Mouse (Mus musculus) forebrain, postnatal 0 days (tissue): ENCODE data around the gene Cdh24. TPM values are rescaled to one million over a fixed set of nuclear protein-coding genes. Genes with fewer than 3 reads are reported as not detected.
A peak's percentile ranks its signal among the peaks of the same experiment; 100 is the strongest.

ENCODE experiments used
- ATAC-seq: fragments of 200-750 bp; cut with Nextera tagmentation; 2 replicates; pipeline ENCODE4 v1.8.0; 2017; ENCODE audit warnings: mild to moderate bottlenecking, moderate library complexity
- DNase-seq: peaks from one replicate; pipeline ENCODE4 v3.0.0-alpha.2; 2015
- H3K27ac ChIP-seq: fragments of 300-500 bp; sonication (generic); 2 replicates; pipeline ENCODE4 v1.5.1; 2014; ENCODE audit warnings: low read depth, mild to moderate bottlenecking, antibody characterized with exemption, low read length, moderate library complexity, mixed read lengths
- H3K27me3 ChIP-seq: fragments of 300-500 bp; sonication (generic); 2 replicates; pipeline ENCODE4 v1.6.1; 2014; ENCODE audit warnings: mild to moderate bottlenecking, low read length, mixed read lengths; ENCODE audit not compliant: insufficient read depth
- H3K36me3 ChIP-seq: fragments of 300-500 bp; sonication (generic); 2 replicates; pipeline ENCODE4 v1.6.1; 2014; ENCODE audit warnings: mild to moderate bottlenecking, moderate library complexity; ENCODE audit not compliant: insufficient read depth
- H3K4me1 ChIP-seq: fragments of 300-500 bp; sonication (generic); 2 replicates; pipeline ENCODE4 v1.6.1; 2014; ENCODE audit warnings: antibody characterized with exemption; ENCODE audit not compliant: insufficient read depth
- H3K4me2 ChIP-seq: fragments of 300-500 bp; sonication (generic); 2 replicates; pipeline ENCODE4 v1.6.1; 2014; ENCODE audit warnings: low read depth, mild to moderate bottlenecking, moderate library complexity
- H3K4me3 ChIP-seq: fragments of 300-500 bp; sonication (generic); 2 replicates; pipeline ENCODE4 v1.5.1; 2014; ENCODE audit warnings: low read depth, low read length, mixed read lengths
- H3K9ac ChIP-seq: fragments of 300-500 bp; sonication (generic); 2 replicates; pipeline ENCODE4 v1.6.1; 2014; ENCODE audit warnings: mild to moderate bottlenecking
- H3K9me3 ChIP-seq: fragments of 300-500 bp; sonication (generic); 2 replicates; pipeline ENCODE4 v1.6.1; 2016; ENCODE audit warnings: low read length
- CTCF ChIP-seq: sonication (generic); IDR thresholded peaks from 2 replicates; pipeline ENCODE4 v1.5.1; 2016; ENCODE audit warnings: antibody characterized with exemption, control low read depth, low read depth
- WGBS: fragments of 180-500 bp; shearing (Covaris S2); extraction: QIAGEN DNeasy Blood & Tissue Kit; methylation state at CpG from one replicate; pipeline ENCODE4 v1.1.7; 2014; 5-methylcytosine and 5-hydroxymethylcytosine counted together
- polyA plus RNA-seq: library from polyadenylated mRNA; unstranded; fragments of >200 nt; fragmentation: Nextera tagmentation; extraction: Ambion mirVana; gene quantifications from 2 replicates; pipeline ENCODE4 v1.2.1, GENCODE M21; 2015
- total RNA-seq: library from RNA; depleted of rRNA; stranded (reverse); fragments of >200 nt; gene quantifications from 2 replicates; pipeline ENCODE4 v1.2.3, GENCODE M21; 2014; rRNA removed

Gene Cdh24
- total RNA-seq (15.6 and 21.7 TPM in 2 replicates), polyA plus RNA-seq (3.8 and 4.6 TPM in 2 replicates)

DNA sequence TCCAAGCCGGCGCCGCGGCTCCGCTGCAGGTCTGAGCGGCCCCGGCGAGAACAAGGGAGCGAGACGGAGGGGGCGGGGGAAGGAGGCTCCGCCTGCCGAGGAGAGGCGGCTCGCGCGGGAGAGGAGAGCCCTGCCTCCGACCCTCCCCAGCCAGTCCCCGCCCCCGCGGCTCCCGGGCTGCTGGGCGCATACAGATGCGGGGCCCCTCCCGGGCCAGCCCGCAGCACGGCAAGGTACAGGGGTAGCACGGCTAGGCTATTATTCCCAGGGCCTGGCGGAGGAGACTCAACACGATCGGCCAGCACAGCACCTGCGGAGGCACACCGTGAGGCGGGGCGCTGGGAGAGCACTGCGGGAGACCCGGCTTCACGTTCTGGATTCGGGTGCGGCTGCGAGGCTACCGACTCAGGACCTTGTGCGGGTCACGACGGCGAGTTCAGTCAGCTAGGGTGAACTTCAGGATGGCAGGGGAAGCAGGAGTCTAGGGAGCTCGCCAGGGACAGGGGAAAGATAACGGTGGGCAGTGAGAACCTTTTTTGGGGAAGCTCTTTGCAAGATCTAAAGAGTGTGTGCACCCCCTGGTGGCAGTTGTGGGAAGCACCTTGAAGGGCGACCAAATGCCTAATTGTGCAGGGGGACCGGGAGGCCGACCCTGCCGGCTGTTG is at the start of gene Cdh24:
Cdh24 (minus strand) TSS at position 60 of the 665 bp plus-strand sequence.
- peak within 1 kb of the TSS; percentile 84 for H3K9ac ChIP-seq
- H3K27ac ChIP-seq: peak within 1 kb of the TSS; percentile 85
- peak; percentile 95 for TF ChIP-seq CTCF
- peak; percentile 92 for ATAC-seq
- H3K27me3 ChIP-seq: no peaks in the 10 kb centered on the region
- peaks cover 4% of the 10 kb centered on the region; the same call in 1 of the 2 replicates for H3K4me1 ChIP-seq
- 2% methylated on average over 48 of the region's 52 CpGs for WGBS
- H3K9me3 ChIP-seq: no peaks in the 10 kb centered on the region
- H3K4me2 ChIP-seq: peak within 1 kb of the TSS; percentile 93
- H3K4me3 ChIP-seq: peak within 1 kb of the TSS; percentile 66
- DNase-seq: peak; percentile 94
- peaks cover 52% of the 10 kb centered on the region for H3K36me3 ChIP-seq

DNA sequence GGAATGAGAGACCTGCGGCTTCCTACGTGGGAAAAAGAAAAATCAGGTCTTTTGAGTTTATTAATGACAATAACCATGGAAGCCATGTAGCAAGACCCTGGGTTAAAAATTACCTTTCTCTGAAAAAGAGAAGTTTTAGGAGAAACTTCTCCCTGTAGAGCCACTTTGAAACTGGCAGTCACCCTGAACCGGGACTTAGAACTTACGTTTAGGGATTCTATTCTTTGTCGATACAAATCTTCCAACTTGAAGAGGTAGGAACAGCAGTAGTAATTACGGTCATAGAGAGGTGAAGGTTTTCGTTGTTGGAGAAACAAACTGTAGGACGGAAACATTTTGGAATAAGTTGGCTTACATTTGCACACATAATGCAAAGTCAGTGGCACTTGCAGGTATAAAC is 46.1 kb upstream of the Cdh24 start:
- WGBS: 8% methylated on average over 8 of the region's 8 CpGs
- peaks cover 27% of the 10 kb centered on the region for H3K36me3 ChIP-seq
- H3K9me3 ChIP-seq: no peaks in the 10 kb centered on the region
- H3K4me1 ChIP-seq: peaks cover 19% of the 10 kb centered on the region
- DNase-seq (no peak), ATAC-seq (no peak)
- H3K4me3 ChIP-seq: peak overlapping the region; percentile 94
- H3K27me3 ChIP-seq: no peaks in the 10 kb centered on the region
- no peak for TF ChIP-seq CTCF
- H3K4me2 ChIP-seq: peak overlapping the region; percentile 53
- no peak overlapping the region for H3K27ac ChIP-seq
- peak overlapping the region; percentile 52 for H3K9ac ChIP-seq

DNA sequence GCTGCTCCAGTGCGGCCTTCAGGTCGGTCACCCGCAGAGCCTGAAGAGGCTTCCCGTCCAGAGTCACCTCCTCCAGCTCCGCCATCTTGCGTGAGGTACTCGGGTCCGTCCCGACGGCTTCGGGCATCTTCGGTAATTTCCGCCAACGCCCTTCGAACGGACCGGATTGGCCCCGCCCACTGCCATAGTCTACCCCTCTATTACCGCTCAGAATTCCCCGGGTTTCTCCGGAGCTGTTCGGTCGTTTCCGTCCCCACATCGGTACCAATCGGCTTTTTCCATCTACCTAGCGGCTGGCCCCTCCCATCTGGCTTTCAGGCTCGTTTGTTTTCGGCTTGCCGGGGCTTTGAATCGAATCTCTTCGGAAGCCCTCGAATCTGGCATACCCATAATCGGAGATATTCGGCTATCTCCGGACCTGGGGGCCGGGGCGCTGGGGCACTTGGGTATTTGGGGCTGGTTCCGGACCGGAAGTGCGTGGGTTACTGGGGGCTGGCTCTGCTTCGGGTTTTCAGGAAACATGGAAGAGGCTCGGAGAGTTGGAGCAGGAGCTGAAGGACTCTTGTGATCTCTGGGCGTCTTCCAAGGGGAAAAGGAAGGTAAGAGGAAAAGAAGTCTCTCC is 45.5 kb upstream of the Cdh24 start, which contains the start of gene Acin1:
Acin1 (minus strand) TSS at position 410 of the 622 bp plus-strand sequence.
- peak; percentile 97 for ATAC-seq

DNA sequence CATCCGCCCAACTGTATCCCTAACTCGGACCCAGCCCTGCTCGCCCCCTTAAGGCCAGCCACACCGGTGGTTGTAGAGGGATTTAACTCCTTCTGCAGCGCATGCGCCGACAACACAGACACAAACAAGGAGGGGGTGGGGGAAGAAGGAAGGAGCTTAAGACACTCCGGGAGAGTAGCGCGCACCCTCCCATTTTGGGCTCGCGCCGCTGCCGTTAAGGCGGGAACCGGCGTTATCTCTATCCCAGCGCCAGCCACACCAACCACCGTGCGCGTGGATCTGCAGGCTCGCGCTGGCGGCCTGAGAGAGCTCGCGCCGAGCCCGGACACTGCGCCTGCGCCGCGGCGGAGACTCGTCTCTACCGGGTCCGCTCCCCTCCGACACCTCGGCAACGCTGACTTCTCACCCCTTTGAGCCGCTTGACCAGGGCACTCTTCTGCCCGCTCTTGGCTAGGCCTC is 44.9 kb upstream of the Cdh24 start, which contains the start of gene 1700123O20Rik:
1700123O20Rik (plus strand) TSS at position 154 of the 459 bp plus-strand sequence.
- peak within 1 kb of the TSS; percentile 97 for H3K9ac ChIP-seq
- DNase-seq (peak; percentile 91), ATAC-seq (peak; percentile 62)
- peak within 1 kb of the TSS; percentile 84 for H3K4me2 ChIP-seq
- TF ChIP-seq CTCF: peak; percentile 61
- no peaks in the 10 kb centered on the region for H3K9me3 ChIP-seq
- peak within 1 kb of the TSS; percentile 97 for H3K27ac ChIP-seq
- peaks cover 27% of the 10 kb centered on the region for H3K36me3 ChIP-seq
- under 1% methylated on average over 41 of the region's 41 CpGs for WGBS
- peaks cover 19% of the 10 kb centered on the region for H3K4me1 ChIP-seq
- peak within 1 kb of the TSS; percentile 94 for H3K4me3 ChIP-seq
- no peaks in the 10 kb centered on the region for H3K27me3 ChIP-seq

More for the DNA sequence above, 45.5 kb upstream of the Cdh24 start, which contains the start of gene Acin1:
- no peak for TF ChIP-seq CTCF
- DNase-seq: peak; percentile 100
- peak within 1 kb of the TSS; percentile 84 for H3K4me2 ChIP-seq
- WGBS: under 1% methylated on average over 44 of the region's 44 CpGs
- H3K36me3 ChIP-seq: peaks cover 27% of the 10 kb centered on the region
- no peaks in the 10 kb centered on the region for H3K27me3 ChIP-seq
- peak within 1 kb of the TSS; percentile 97 for H3K9ac ChIP-seq
- no peaks in the 10 kb centered on the region for H3K9me3 ChIP-seq
- peaks cover 19% of the 10 kb centered on the region for H3K4me1 ChIP-seq
- peak within 1 kb of the TSS; percentile 97 for H3K27ac ChIP-seq
- peak within 1 kb of the TSS; percentile 94 for H3K4me3 ChIP-seq

DNA sequence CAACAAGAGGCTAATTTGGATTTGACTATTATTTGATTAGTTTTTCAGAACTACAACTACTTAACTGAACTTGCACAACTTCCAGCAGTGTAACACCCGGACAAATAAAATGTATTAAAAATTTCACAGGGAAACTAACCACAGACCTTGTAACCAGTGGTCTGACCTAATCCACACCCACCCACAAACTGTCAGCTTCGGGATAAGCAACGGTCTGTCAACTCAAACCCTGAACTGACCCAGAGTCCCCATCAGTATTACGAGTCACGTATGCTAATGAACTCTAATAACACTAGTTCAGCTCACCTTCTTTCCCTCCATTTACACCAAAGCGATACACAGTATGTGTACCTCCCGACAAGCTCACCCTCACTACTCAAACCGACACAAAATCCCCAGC is 44.3 kb upstream of the Cdh24 start:
- H3K4me2 ChIP-seq: peak overlapping the region; percentile 84
- H3K27ac ChIP-seq: peak overlapping the region; percentile 97
- WGBS: 13% methylated on average over 8 of the region's 8 CpGs
- peaks cover 19% of the 10 kb centered on the region for H3K4me1 ChIP-seq
- H3K27me3 ChIP-seq: no peaks in the 10 kb centered on the region
- DNase-seq: no peak
- H3K9ac ChIP-seq: peak overlapping the region; percentile 97
- TF ChIP-seq CTCF: no peak
- no peak for ATAC-seq
- peaks cover 21% of the 10 kb centered on the region for H3K36me3 ChIP-seq
- H3K4me3 ChIP-seq: peak overlapping the region; percentile 94
- no peaks in the 10 kb centered on the region for H3K9me3 ChIP-seq

DNA sequence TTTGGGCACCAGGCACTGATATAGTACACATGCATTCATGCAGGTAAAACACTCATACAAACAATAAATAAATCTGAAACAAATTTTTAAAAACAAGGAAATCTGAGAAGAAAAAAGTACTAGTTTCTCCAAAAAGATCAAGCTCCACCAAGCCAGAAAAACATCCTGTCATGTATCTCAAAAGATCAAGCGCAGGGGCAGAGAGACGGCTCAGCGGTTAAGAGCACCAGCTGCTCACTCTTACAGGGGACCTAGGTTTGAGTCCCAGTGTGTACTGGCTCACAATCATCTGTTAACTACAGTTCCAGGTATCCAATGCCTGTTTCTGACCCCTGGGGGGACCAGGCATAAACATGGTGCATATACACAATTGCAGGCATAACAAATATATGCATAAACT is 41.2 kb upstream of the Cdh24 start:
- Histone ChIP-seq H3K4me3 (no peak overlapping the region), H3K4me1 (peaks cover 11% of the 10 kb centered on the region), H3K36me3 (peaks cover 27% of the 10 kb centered on the region), H3K9ac (no peak overlapping the region), H3K9me3 (no peaks in the 10 kb centered on the region), H3K4me2 (no peak overlapping the region), H3K27me3 (no peaks in the 10 kb centered on the region), H3K27ac (no peak overlapping the region)
- ATAC-seq: no peak
- 89% methylated on average over 3 of the region's 3 CpGs for WGBS
- DNase-seq: no peak
- TF ChIP-seq CTCF: no peak
